In genomic region chr16:20673706-20674303, GRCm38 (mm10) we compare ENCODE assay signal across 8 mouse cellular contexts. TPM values are rescaled to one million over a fixed set of nuclear protein-coding genes. Genes with fewer than 3 reads are reported as not detected.
DNase-seq lines count a peak whose midpoint lies in the region; ATAC-seq and TF ChIP-seq lines count a peak whose summit lies in the region.

No protein-coding gene starts in this region.

- TF ChIP-seq CTCF in olfactory bulb, adult 2 months (IDR thresholded peaks at IDR 0.05; ENCODE audit: insufficient read depth, low read depth, low read length): no peak

- peak overlapping the region; percentile 96 for H3K9ac ChIP-seq in embryonic facial prominence, embryonic 13.5 days
- peak overlapping the region; percentile 99 for H3K9ac ChIP-seq in hindbrain, embryonic 12.5 days

- no peak for TF ChIP-seq POLR2A in olfactory bulb, adult 2 months (IDR thresholded peaks at IDR 0.05; ENCODE audit: insufficient read depth, low read depth, low read length)

- DNase-seq in A20 (ENCODE audit: low read depth, low spot score): peak; percentile 59
- peak; percentile 38 for DNase-seq in NIH3T3 (ENCODE audit: low read depth)
- peak; percentile 85 for DNase-seq in liver
- no peak for DNase-seq in left cerebral cortex, adult 8-10 months (ENCODE audit: low spot score in 2 of 2)
- no peak for DNase-seq in layer of hippocampus, adult 9-10 months (ENCODE audit: low spot score)

- H3K27me3 ChIP-seq in embryonic facial prominence, embryonic 13.5 days: no peaks in the 10 kb centered on the region
- H3K27me3 ChIP-seq in hindbrain, embryonic 12.5 days: no peaks in the 10 kb centered on the region

- peak overlapping the region; percentile 98 for H3K4me2 ChIP-seq in embryonic facial prominence, embryonic 13.5 days
- H3K4me2 ChIP-seq in hindbrain, embryonic 12.5 days (replicated peaks): peak overlapping the region; percentile 98

- H3K9me3 ChIP-seq in embryonic facial prominence, embryonic 13.5 days: no peaks in the 10 kb centered on the region
- no peaks in the 10 kb centered on the region for H3K9me3 ChIP-seq in hindbrain, embryonic 12.5 days (replicated peaks)

- H3K4me1 ChIP-seq in embryonic facial prominence, embryonic 13.5 days: peaks cover 30% of the 10 kb centered on the region
- H3K4me1 ChIP-seq in hindbrain, embryonic 12.5 days: peaks cover 19% of the 10 kb centered on the region
- peaks cover 18% of the 10 kb centered on the region for H3K4me1 ChIP-seq in olfactory bulb, adult 2 months (ENCODE audit: control insufficient read depth, insufficient read depth, low read length)

- peak overlapping the region; percentile 92 for H3K27ac ChIP-seq in embryonic facial prominence, embryonic 13.5 days
- peak overlapping the region; percentile 97; the same call in 1 of the 2 replicates for H3K27ac ChIP-seq in hindbrain, embryonic 12.5 days
- H3K27ac ChIP-seq in olfactory bulb, adult 2 months (ENCODE audit: insufficient read depth, low read depth, low read length): no peak overlapping the region

- H3K36me3 ChIP-seq in embryonic facial prominence, embryonic 13.5 days: peaks cover 43% of the 10 kb centered on the region
- peaks cover 36% of the 10 kb centered on the region for H3K36me3 ChIP-seq in hindbrain, embryonic 12.5 days

- peak overlapping the region; percentile 94 for H3K4me3 ChIP-seq in embryonic facial prominence, embryonic 13.5 days
- H3K4me3 ChIP-seq in hindbrain, embryonic 12.5 days: peak overlapping the region; percentile 86
- H3K4me3 ChIP-seq in olfactory bulb, adult 2 months (ENCODE audit: insufficient read depth, low read depth, low read length): peak overlapping the region; percentile 98

- no peak for ATAC-seq in embryonic facial prominence, embryonic 13.5 days (ENCODE audit: insufficient number of reproducible peaks, insufficient read depth, low FRiP score, low TSS enrichment, low read depth)
- no peak for ATAC-seq in hindbrain, embryonic 12.5 days (ENCODE audit: low FRiP score)

- 7% methylated on average over 14 of the region's 14 CpGs for WGBS in embryonic facial prominence, embryonic 13.5 days
- 11% methylated on average over 14 of the region's 14 CpGs for WGBS in hindbrain, embryonic 12.5 days
- 4% methylated on average over 14 of the region's 14 CpGs for WGBS in olfactory bulb, adult 2 months

RNA-seq across cellular contexts. Expression of gene Eif4g1, which starts 5.7 kb away (rescaled TPM):
- polyA plus RNA-seq in embryonic facial prominence, embryonic 13.5 days (2015; fragmentation: Nextera tagmentation; extraction: Ambion mirVana): 179 and 199 TPM in 2 replicates
- 197 and 200 TPM in 2 replicates for polyA plus RNA-seq in hindbrain, embryonic 12.5 days (2016; fragmentation: Nextera tagmentation; extraction: Ambion mirVana)
- 96.5 and 986 TPM in 2 replicates for polyA plus RNA-seq in olfactory bulb, adult 2 months (2012; ENCODE audit: insufficient read depth, insufficient read length, low replicate concordance, missing spikeins)
- total RNA-seq in left cerebral cortex, adult 8-10 months (2022): 100 to 1,000 TPM; 253 to 267 (median 263) TPM

RNA-seq across cellular contexts. Expression of gene Fam131a, which starts 19.2 kb away (rescaled TPM):
- polyA plus RNA-seq in embryonic facial prominence, embryonic 13.5 days (2015; fragmentation: Nextera tagmentation; extraction: Ambion mirVana): 7.0 and 7.2 TPM in 2 replicates
- polyA plus RNA-seq in hindbrain, embryonic 12.5 days (2016; fragmentation: Nextera tagmentation; extraction: Ambion mirVana): 19.4 and 19.8 TPM in 2 replicates
- not detected in 2 replicates for polyA plus RNA-seq in olfactory bulb, adult 2 months (2012; ENCODE audit: insufficient read depth, insufficient read length, low replicate concordance, missing spikeins)
- 100 to 1,000 TPM; 271 to 291 (median 283) TPM for total RNA-seq in left cerebral cortex, adult 8-10 months (2022)

RNA-seq across cellular contexts. Expression of gene Psmd2, which starts 22.4 kb away (rescaled TPM):
- polyA plus RNA-seq in embryonic facial prominence, embryonic 13.5 days (2015; fragmentation: Nextera tagmentation; extraction: Ambion mirVana): 313 and 339 TPM in 2 replicates
- polyA plus RNA-seq in hindbrain, embryonic 12.5 days (2016; fragmentation: Nextera tagmentation; extraction: Ambion mirVana): 397 and 411 TPM in 2 replicates
- polyA plus RNA-seq in olfactory bulb, adult 2 months (2012; ENCODE audit: insufficient read depth, insufficient read length, low replicate concordance, missing spikeins): 1,015 TPM in 1 of 2 replicates, not detected in the other
- total RNA-seq in left cerebral cortex, adult 8-10 months (2022): 100 to 1,000 TPM; 222 to 245 (median 230) TPM

RNA-seq across cellular contexts. Expression of gene Polr2h, which starts 43.7 kb away (rescaled TPM):
- 110 and 112 TPM in 2 replicates for polyA plus RNA-seq in embryonic facial prominence, embryonic 13.5 days (2015; fragmentation: Nextera tagmentation; extraction: Ambion mirVana)
- polyA plus RNA-seq in hindbrain, embryonic 12.5 days (2016; fragmentation: Nextera tagmentation; extraction: Ambion mirVana): 68.6 and 80.7 TPM in 2 replicates
- polyA plus RNA-seq in olfactory bulb, adult 2 months (2012; ENCODE audit: insufficient read depth, insufficient read length, low replicate concordance, missing spikeins): not detected in 2 replicates
- total RNA-seq in left cerebral cortex, adult 8-10 months (2022): 10 to 100 TPM; 19.6 to 26.6 (median 21.2) TPM

RNA-seq across cellular contexts. Expression of gene Clcn2, which starts 43.7 kb away (rescaled TPM):
- polyA plus RNA-seq in embryonic facial prominence, embryonic 13.5 days (2015; fragmentation: Nextera tagmentation; extraction: Ambion mirVana): 15.7 and 18.9 TPM in 2 replicates
- 40.0 and 40.5 TPM in 2 replicates for polyA plus RNA-seq in hindbrain, embryonic 12.5 days (2016; fragmentation: Nextera tagmentation; extraction: Ambion mirVana)
- polyA plus RNA-seq in olfactory bulb, adult 2 months (2012; ENCODE audit: insufficient read depth, insufficient read length, low replicate concordance, missing spikeins): not detected in 2 replicates
- 10 to 100 TPM; 63.2 to 75.5 (median 71.9) TPM for total RNA-seq in left cerebral cortex, adult 8-10 months (2022)

Comparison
In these comparisons a context has a peak if more than half of its experiments do, and no peak if none do; other contexts are left out.
1. DNase-seq: peak in A20 (single experiment), NIH3T3 (single experiment) and liver (single experiment); none in left cerebral cortex, adult 8-10 months (0 of 2) and layer of hippocampus, adult 9-10 months (single experiment).
2. Peak in every context shown above with its lines, with median percentiles within 50 percentile points of each other: H3K4me3 ChIP-seq.